Mouse (Mus musculus): ENCODE results near the gene Gm14147. TPM values are rescaled to one million over a fixed set of nuclear protein-coding genes. Genes with fewer than 3 reads are reported as not detected.

Gene Gm14147
- polyA plus RNA-seq (2012; rRNA removed): not detected in 2 replicates

GRCm38 (mm10) chr2:151097945-151098344 is at the start of gene Gm14147:
TSS of gene Gm14147 (plus strand) at chr2:151098245.

DNA sequence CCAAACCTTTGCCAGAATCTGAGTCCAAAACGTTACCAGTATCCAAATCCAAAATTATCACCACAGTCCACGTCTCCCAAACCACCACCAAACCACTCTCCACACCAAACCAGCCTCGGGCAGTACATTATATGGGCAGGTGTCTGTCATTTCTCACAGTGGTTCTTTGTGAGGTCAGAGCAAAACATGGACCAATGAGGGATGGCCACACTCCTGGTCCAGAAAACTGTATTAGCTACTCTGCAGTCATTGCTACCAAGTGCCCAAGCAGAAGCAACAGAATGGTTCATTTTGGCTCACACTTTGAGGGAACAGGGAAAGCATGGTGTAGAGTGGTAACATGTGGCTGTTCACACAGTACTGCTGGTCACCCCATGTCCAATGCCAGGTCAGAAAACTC is 5.8 kb upstream of the Gm14147 start, which contains the start of gene Gm14151:
Gene Gm14151, minus strand, starts transcription at position 101 of the 400 bp plus-strand sequence.

Other genes starting within 250 kb of the Gm14147 start
- 12.7 and 12.9 TPM in 2 replicates for gene Abhd12, start 193.5 kb upstream of the Gm14147 start, polyA plus RNA-seq (2012; rRNA removed)
- gene Gins1, start 192.8 kb upstream of the Gm14147 start, polyA plus RNA-seq (2012; rRNA removed): 11.8 and 12.6 TPM in 2 replicates
- gene Ninl, start 58.9 kb upstream of the Gm14147 start, polyA plus RNA-seq (2012; rRNA removed): 4.7 and 5.1 TPM in 2 replicates
- 16.0 and 17.0 TPM in 2 replicates for gene Nanp, start 58.8 kb upstream of the Gm14147 start, polyA plus RNA-seq (2012; rRNA removed)
- gene Gm14151, start 5.9 kb upstream of the Gm14147 start, polyA plus RNA-seq (2012; rRNA removed): not detected in 2 replicates